Comparison of ENCODE assay signal across 8 mouse cellular contexts in genomic region chr14:117882222-117882621, GRCm38 (mm10).
A peak's percentile ranks its signal among the peaks of the same experiment; 100 is the strongest.
DNase-seq lines count a peak whose midpoint lies in the region; ATAC-seq lines count a peak whose summit lies in the region.

No protein-coding gene starts in this region.

- H3K36me3 ChIP-seq in hindbrain, embryonic 11.5 days (ENCODE audit: control insufficient read depth, insufficient read depth, low read length) = no peaks in the 10 kb centered on the region
- no peaks in the 10 kb centered on the region for H3K36me3 ChIP-seq in hindbrain, embryonic 14.5 days (replicated peaks; ENCODE audit: control insufficient read depth, insufficient read depth)
- H3K36me3 ChIP-seq in embryonic facial prominence, embryonic 10.5 days (replicated peaks) = no peaks in the 10 kb centered on the region

- no peak overlapping the region for H3K4me3 ChIP-seq in hindbrain, embryonic 11.5 days (ENCODE audit: low read depth, low read length)
- no peak overlapping the region for H3K4me3 ChIP-seq in hindbrain, embryonic 14.5 days (replicated peaks; ENCODE audit: low read length)
- H3K4me3 ChIP-seq in embryonic facial prominence, embryonic 10.5 days = no peak overlapping the region

- H3K27ac ChIP-seq in hindbrain, embryonic 11.5 days (ENCODE audit: low read depth, low read length) = no peak overlapping the region
- no peak overlapping the region for H3K27ac ChIP-seq in hindbrain, embryonic 14.5 days
- H3K27ac ChIP-seq in embryonic facial prominence, embryonic 10.5 days (replicated peaks) = no peak overlapping the region

- no peak overlapping the region for H3K9ac ChIP-seq in hindbrain, embryonic 11.5 days (ENCODE audit: low read depth, low read length)
- no peak overlapping the region for H3K9ac ChIP-seq in hindbrain, embryonic 14.5 days

- H3K4me1 ChIP-seq in hindbrain, embryonic 11.5 days (replicated peaks; ENCODE audit: control insufficient read depth, insufficient read depth, low read length) = no peaks in the 10 kb centered on the region
- H3K4me1 ChIP-seq in hindbrain, embryonic 14.5 days (replicated peaks; ENCODE audit: control insufficient read depth, insufficient read depth, low read length) = no peaks in the 10 kb centered on the region
- peaks cover 23% of the 10 kb centered on the region for H3K4me1 ChIP-seq in embryonic facial prominence, embryonic 10.5 days

- peak; percentile 67 for DNase-seq in hindbrain, embryonic 11.5 days (ENCODE audit: low spot score)
- DNase-seq in hindbrain, embryonic 14.5 days (ENCODE audit: low spot score) = no peak
- DNase-seq in A20 (ENCODE audit: low read depth, low spot score) (peak; percentile 1), ZHBTc4 (ENCODE audit: low read depth, low spot score) (peak; percentile 76)
- DNase-seq in embryonic facial prominence, embryonic 10.5 days (ENCODE audit: low spot score) = peak; percentile 68
- DNase-seq in kidney, postnatal 4 days = peak; percentile 73 to 74

- no peaks in the 10 kb centered on the region for H3K27me3 ChIP-seq in hindbrain, embryonic 11.5 days (ENCODE audit: control insufficient read depth, insufficient read depth, low read length)
- no peaks in the 10 kb centered on the region for H3K27me3 ChIP-seq in hindbrain, embryonic 14.5 days (ENCODE audit: control insufficient read depth, insufficient read depth, low read length)
- H3K27me3 ChIP-seq in embryonic facial prominence, embryonic 10.5 days (replicated peaks; ENCODE audit: low read depth, poor library complexity, severe bottlenecking) = no peaks in the 10 kb centered on the region

- ATAC-seq in hindbrain, embryonic 11.5 days (ENCODE audit: low FRiP score) = no peak
- ATAC-seq in hindbrain, embryonic 14.5 days (ENCODE audit: low FRiP score) = no peak
- peak; percentile 86 for ATAC-seq in megakaryocyte, adult 5-6 weeks (ENCODE audit: poor library complexity, severe bottlenecking)
- ATAC-seq in activated CD4-positive, CD25-positive, alpha-beta regulatory T cell, adult 4 months = no peak

- H3K9me3 ChIP-seq in hindbrain, embryonic 11.5 days (ENCODE audit: control insufficient read depth, low read length) = no peaks in the 10 kb centered on the region
- H3K9me3 ChIP-seq in hindbrain, embryonic 14.5 days (ENCODE audit: control insufficient read depth, low read length) = no peaks in the 10 kb centered on the region
- 0 out of 2 replicates have a peak, but pooled peaks cover 2% of the 10 kb centered on the region for H3K9me3 ChIP-seq in embryonic facial prominence, embryonic 10.5 days

- no peak overlapping the region for H3K4me2 ChIP-seq in hindbrain, embryonic 11.5 days (replicated peaks; ENCODE audit: low read depth, low read length)
- no peak overlapping the region for H3K4me2 ChIP-seq in hindbrain, embryonic 14.5 days (replicated peaks)

- 54% methylated on average over 3 of the region's 3 CpGs for WGBS in hindbrain, embryonic 11.5 days
- WGBS in hindbrain, embryonic 14.5 days = 65% methylated on average over 3 of the region's 3 CpGs
- 45% methylated on average over 3 of the region's 3 CpGs for WGBS in embryonic facial prominence, embryonic 10.5 days
